Mouse (Mus musculus) CH12.LX (cell line): ENCODE measurements at regions not wholly inside any gene's neighbourhood (a gene's known extent, or its start where the extent isn't known, plus 50 kb on each side); places are given as distances from the start of the nearest gene placed in this dataset.

Experiments used
- DNase-seq: peaks from one replicate; pipeline ENCODE4 v3.0.0-alpha.2; 2013; ENCODE audit errors: extremely low read depth
- H3K27ac ChIP-seq: 2 replicates; pipeline ENCODE4 v1.5.1; 2012; ENCODE audit warnings: low read depth, mild to moderate bottlenecking, control low read depth, moderate library complexity; ENCODE audit not compliant: insufficient read depth
- H3K27me3 ChIP-seq: replicated peaks from 2 replicates; pipeline ENCODE3; 2012; ENCODE audit warnings: inconsistent platforms
- H3K36me3 ChIP-seq, 2 experiments: replicated peaks in 1 of 2; 2 replicates each; pipeline versions ENCODE3 to v1.6.1; 2012; ENCODE audit warnings: inconsistent platforms in 1 of 2, low read length in 1 of 2, mild to moderate bottlenecking in 1 of 2, mixed read lengths in 1 of 2, moderate library complexity in 1 of 2; ENCODE audit not compliant: control insufficient read depth in 1 of 2, insufficient read depth in 1 of 2
- H3K4me1 ChIP-seq, 2 experiments: 2 replicates each; pipeline ENCODE4 v1.6.1; 2012; ENCODE audit warnings: inconsistent platforms in 1 of 2, moderate library complexity in 1 of 2; ENCODE audit not compliant: insufficient read depth in 2 of 2, control insufficient read depth in 1 of 2
- H3K4me2 ChIP-seq: 2 replicates; pipeline ENCODE4 v1.6.1; 2012; ENCODE audit warnings: low read depth, mild to moderate bottlenecking, control low read depth; ENCODE audit not compliant: poor library complexity, insufficient read depth, severe bottlenecking
- H3K4me3 ChIP-seq, 3 experiments: fragments of 150-350 bp in 1 of 3; sonication (generic) in 1 of 3; replicated peaks in 1 of 3; 2 replicates each; pipeline versions ENCODE3 to v1.5.1; 2011 to 2012; ENCODE audit warnings: low read depth in 2 of 3, low read length in 2 of 3, mild to moderate bottlenecking in 2 of 3, moderate library complexity in 2 of 3, control low read depth in 1 of 3, improper control_type of control experiment in 1 of 3, inconsistent platforms in 1 of 3, mixed read lengths in 1 of 3; ENCODE audit not compliant: poor library complexity in 1 of 3
- H3K79me2 ChIP-seq: replicated peaks from 2 replicates; pipeline ENCODE4 v1.6.1; 2012; ENCODE audit warnings: mild to moderate bottlenecking, moderate library complexity; ENCODE audit not compliant: control insufficient read depth, poor library complexity, insufficient read depth, severe bottlenecking; ENCODE audit errors: extremely low read depth
- H3K9ac ChIP-seq: 2 replicates; pipeline ENCODE4 v1.6.1; 2012; ENCODE audit warnings: low read depth, mild to moderate bottlenecking, control low read depth, moderate library complexity; ENCODE audit not compliant: insufficient read depth
- H3K9me3 ChIP-seq: replicated peaks from 2 replicates; pipeline ENCODE3; 2012; ENCODE audit warnings: low read length, inconsistent platforms, mixed read lengths
- E2F4 ChIP-seq: IDR thresholded peaks from 2 replicates; pipeline ENCODE4 v1.6.1; 2011; ENCODE audit warnings: low read depth, low read length, improper control_type of control experiment; ENCODE audit not compliant: insufficient replicate concordance
- ETS1 ChIP-seq: conservative IDR thresholded peaks from 2 replicates; pipeline ENCODE4 v1.6.1; 2012; ENCODE audit warnings: low read depth, mild to moderate bottlenecking, inconsistent platforms, low read length, improper control_type of control experiment, moderate library complexity
- GABPA ChIP-seq: IDR thresholded peaks from 2 replicates; pipeline ENCODE4 v1.6.1; 2012; ENCODE audit warnings: low read depth, low read length, improper control_type of control experiment, inconsistent platforms; ENCODE audit not compliant: insufficient replicate concordance
- JUND ChIP-seq: conservative IDR thresholded peaks from 2 replicates; pipeline ENCODE4 v1.6.1; 2011; ENCODE audit warnings: low read depth, low read length, improper control_type of control experiment
- KAT2A ChIP-seq: IDR thresholded peaks from 2 replicates; pipeline ENCODE4 v1.6.1; 2012; ENCODE audit warnings: low read length, improper control_type of control experiment, inconsistent platforms; ENCODE audit not compliant: insufficient replicate concordance
- MAFK ChIP-seq: IDR thresholded peaks from 2 replicates; pipeline ENCODE4 v1.6.1; 2011; ENCODE audit warnings: low read length, improper control_type of control experiment; ENCODE audit not compliant: insufficient replicate concordance
- MEF2A ChIP-seq: IDR thresholded peaks from 2 replicates; pipeline ENCODE4 v1.6.1; 2014; ENCODE audit warnings: low read depth, mild to moderate bottlenecking, inconsistent platforms, low read length, improper control_type of control experiment, borderline replicate concordance
- MXI1 ChIP-seq: IDR thresholded peaks from 2 replicates; pipeline ENCODE4 v1.6.1; 2011; ENCODE audit warnings: mild to moderate bottlenecking, low read depth, low read length, improper control_type of control experiment
- MYC ChIP-seq: IDR thresholded peaks from 2 replicates; pipeline ENCODE4 v1.6.1; 2011; ENCODE audit warnings: low read depth, mild to moderate bottlenecking, improper control_type of control experiment, low read length
- PAX5 ChIP-seq: IDR thresholded peaks from 2 replicates; pipeline ENCODE4 v1.6.1; 2012; ENCODE audit warnings: low read length, inconsistent platforms, mixed read lengths
- POLR2A ChIP-seq: IDR thresholded peaks from 2 replicates; pipeline ENCODE4 v1.6.1; 2011; ENCODE audit warnings: low read depth, mild to moderate bottlenecking, improper control_type of control experiment, low read length
- SMC3 ChIP-seq: IDR thresholded peaks from 2 replicates; pipeline ENCODE4 v1.6.1; 2011; ENCODE audit warnings: low read depth, low read length, improper control_type of control experiment
- TCF12 ChIP-seq: IDR thresholded peaks from 2 replicates; pipeline ENCODE4 v1.6.1; 2014; ENCODE audit warnings: low read depth, mild to moderate bottlenecking, inconsistent platforms, low read length, improper control_type of control experiment
- UBTF ChIP-seq: IDR thresholded peaks from 2 replicates; pipeline ENCODE4 v1.6.1; 2012; ENCODE audit warnings: low read depth, mild to moderate bottlenecking, inconsistent platforms, low read length, improper control_type of control experiment, moderate library complexity
- USF1 ChIP-seq: IDR thresholded peaks from 2 replicates; pipeline ENCODE4 v1.6.1; 2014; ENCODE audit warnings: low read depth, mild to moderate bottlenecking, inconsistent platforms, low read length, improper control_type of control experiment
- USF2 ChIP-seq: conservative IDR thresholded peaks from 2 replicates; pipeline ENCODE4 v1.6.1; 2011; ENCODE audit warnings: low read depth, low read length, improper control_type of control experiment
- ZC3H11A ChIP-seq: IDR thresholded peaks from 2 replicates; pipeline ENCODE4 v1.6.1; 2012; ENCODE audit warnings: low read depth, mild to moderate bottlenecking, inconsistent platforms, low read length, improper control_type of control experiment
- ZMIZ1 ChIP-seq: IDR thresholded peaks from 2 replicates; pipeline ENCODE4 v1.6.1; 2012; ENCODE audit warnings: low read depth, mild to moderate bottlenecking, inconsistent platforms, low read length, improper control_type of control experiment
- ZNF384 ChIP-seq: IDR thresholded peaks from 2 replicates; pipeline ENCODE4 v1.6.1; 2012; ENCODE audit warnings: low read depth, low read length, improper control_type of control experiment, inconsistent platforms
- dilution Hi-C: fragments of 300-500 bp; cut with MboI; formaldehyde crosslinking; loops from 2 replicates; pipeline ENCODE4 v1.14.3; 2020; ENCODE audit warnings: low sequenced_read_pairs; ENCODE audit not compliant: extremely low pct_unique_long_range_greater_than_20kb, extremely low pct_ligation_motif_present
- in situ Hi-C: fragments of 300-500 bp; cut with MboI; formaldehyde crosslinking; loops from 3 replicates; pipeline ENCODE4 v1.14.3; 2019; ENCODE audit warnings: low sequenced_read_pairs, low pct_ligation_motif_present, low pct_unique_long_range_greater_than_20kb, mixed read lengths

GRCm38 (mm10) chr11:7270916-7271315, 57.2 kb upstream of the Igfbp3 start:
- Histone ChIP-seq H3K4me1 (no peaks in the 10 kb centered on the region), H3K9ac (no peak overlapping the region), H3K4me2 (no peak overlapping the region), H3K4me3 (no peak overlapping the region), H3K36me3 (no peaks in the 10 kb centered on the region), H3K79me2 (no peaks in the 10 kb centered on the region), H3K9me3 (peaks cover 13% of the 10 kb centered on the region), H3K27me3 (peaks cover 7% of the 10 kb centered on the region), H3K27ac (no peak overlapping the region)
- TF ChIP-seq PAX5 (no peak), SMC3 (no peak), ETS1 (no peak), MAFK (no peak), USF1 (no peak), ZNF384 (no peak), UBTF (no peak), ZMIZ1 (no peak), GABPA (no peak), POLR2A (no peak), USF2 (no peak), MXI1 (no peak), TCF12 (no peak), KAT2A (no peak), JUND (no peak), ZC3H11A (no peak), MYC (no peak), MEF2A (no peak)
- dilution Hi-C loops, result no loop called here
- no peak for DNase-seq
- in situ Hi-C loops, result no loop called here

DNA sequence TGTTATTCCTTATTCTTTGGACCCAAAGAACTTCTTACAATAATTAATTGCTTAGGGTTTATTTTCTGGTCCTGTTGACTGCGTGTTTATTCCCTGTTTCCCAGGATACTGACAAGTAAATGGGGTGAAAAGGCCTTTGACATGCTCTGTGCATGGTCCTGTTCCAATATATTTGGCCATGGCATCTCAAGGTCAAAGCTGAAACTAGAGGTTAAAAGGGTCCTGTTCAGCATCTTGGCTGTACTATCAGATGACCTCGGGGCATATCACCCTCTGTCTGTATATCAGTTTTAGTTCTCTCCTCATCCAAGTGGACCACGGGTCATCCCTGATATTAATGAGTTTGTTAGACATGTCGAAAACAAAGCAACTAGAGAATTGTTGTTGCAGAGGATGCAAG, 50.2 kb upstream of the Igfbp3 start:
- Histone ChIP-seq H3K27ac (no peak overlapping the region), H3K4me1 (no peaks in the 10 kb centered on the region), H3K27me3 (peaks cover 4% of the 10 kb centered on the region), H3K4me2 (no peak overlapping the region), H3K36me3 (no peaks in the 10 kb centered on the region), H3K9ac (no peak overlapping the region), H3K4me3 (no peak overlapping the region), H3K79me2 (no peaks in the 10 kb centered on the region), H3K9me3 (peaks cover 22% of the 10 kb centered on the region)
- no peak for TF ChIP-seq KAT2A
- TF ChIP-seq E2F4, result no peak
- no peak for TF ChIP-seq USF1
- no peak for TF ChIP-seq SMC3
- in situ Hi-C loops (no loop called here), dilution Hi-C loops (no loop called here)
- DNase-seq, result no peak
